Mouse (Mus musculus) myocyte (in vitro differentiated cells): Measurements from ENCODE around the gene Ciapin1.

Experiments
- CEBPB ChIP-seq: IDR thresholded peaks from 2 replicates; pipeline ENCODE4 v1.6.1; 2011; ENCODE audit warnings: mild to moderate bottlenecking, moderate library complexity; ENCODE audit not compliant: poor library complexity, insufficient read depth, severe bottlenecking
- POLR2A ChIP-seq: IDR thresholded peaks from one replicate; pipeline ENCODE4 v1.6.1; 2011; ENCODE audit warnings: low read depth, mild to moderate bottlenecking, control low read depth, moderate library complexity; ENCODE audit not compliant: insufficient read length
- SRF ChIP-seq: IDR thresholded peaks from one replicate; pipeline ENCODE4 v1.6.1; 2011; ENCODE audit warnings: low read depth; ENCODE audit not compliant: control insufficient read depth, insufficient read length

GRCm38 (mm10) chr8:94874358-94874757 lies 36.2 kb upstream of the Ciapin1 start:
- TF ChIP-seq POLR2A, result no peak
- no peak for TF ChIP-seq CEBPB
- no peak for TF ChIP-seq SRF
